Mouse (Mus musculus): ENCODE measurements at regions not wholly inside any gene's neighbourhood (a gene's known extent, or its start where the extent isn't known, plus 50 kb on each side); places are given as distances from the start of the nearest gene placed in this dataset.
A peak's percentile ranks its signal among the peaks of the same experiment; 100 is the strongest.

DNA sequence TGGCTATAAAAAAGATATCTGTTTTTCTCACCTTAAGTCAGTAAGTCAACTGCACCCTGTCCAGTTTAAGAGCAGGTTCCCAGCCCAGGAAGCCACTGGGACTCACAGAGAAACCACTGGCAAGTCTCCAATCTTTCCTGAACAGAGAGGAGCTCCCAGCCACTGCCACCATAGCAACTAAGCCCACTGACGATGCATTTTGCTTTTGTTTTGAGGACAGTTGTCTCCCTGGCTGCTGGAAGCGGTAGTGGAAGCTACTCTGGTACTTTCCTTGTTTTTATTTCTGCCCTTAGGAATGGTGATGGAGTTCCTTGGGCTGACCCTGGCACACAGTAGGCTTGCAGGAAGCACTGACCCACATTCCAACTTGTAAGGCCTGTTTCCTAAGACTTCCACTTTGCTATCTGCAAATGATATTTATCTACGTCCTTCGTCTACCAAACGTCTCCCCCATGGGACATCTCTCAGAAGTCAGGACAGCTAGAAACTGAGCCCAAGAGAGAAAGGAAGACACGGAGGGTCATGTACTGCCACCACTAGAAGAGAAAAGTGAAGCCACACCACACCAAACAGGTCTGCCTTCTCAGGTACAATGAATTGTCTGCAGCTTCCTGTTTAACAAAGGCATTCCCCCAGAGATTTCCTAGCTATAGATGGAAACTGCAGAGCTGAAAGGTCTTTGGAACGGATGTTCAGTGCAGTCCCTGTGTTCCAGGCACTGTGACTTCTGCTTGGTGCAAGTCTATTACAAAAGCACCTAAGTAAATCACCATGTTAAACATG is 125.7 kb upstream of the Fmo9 start:
- DNase-seq (ENCODE audit: extremely low spot score in 1 of 2, low spot score in 1 of 2): no peak

DNA sequence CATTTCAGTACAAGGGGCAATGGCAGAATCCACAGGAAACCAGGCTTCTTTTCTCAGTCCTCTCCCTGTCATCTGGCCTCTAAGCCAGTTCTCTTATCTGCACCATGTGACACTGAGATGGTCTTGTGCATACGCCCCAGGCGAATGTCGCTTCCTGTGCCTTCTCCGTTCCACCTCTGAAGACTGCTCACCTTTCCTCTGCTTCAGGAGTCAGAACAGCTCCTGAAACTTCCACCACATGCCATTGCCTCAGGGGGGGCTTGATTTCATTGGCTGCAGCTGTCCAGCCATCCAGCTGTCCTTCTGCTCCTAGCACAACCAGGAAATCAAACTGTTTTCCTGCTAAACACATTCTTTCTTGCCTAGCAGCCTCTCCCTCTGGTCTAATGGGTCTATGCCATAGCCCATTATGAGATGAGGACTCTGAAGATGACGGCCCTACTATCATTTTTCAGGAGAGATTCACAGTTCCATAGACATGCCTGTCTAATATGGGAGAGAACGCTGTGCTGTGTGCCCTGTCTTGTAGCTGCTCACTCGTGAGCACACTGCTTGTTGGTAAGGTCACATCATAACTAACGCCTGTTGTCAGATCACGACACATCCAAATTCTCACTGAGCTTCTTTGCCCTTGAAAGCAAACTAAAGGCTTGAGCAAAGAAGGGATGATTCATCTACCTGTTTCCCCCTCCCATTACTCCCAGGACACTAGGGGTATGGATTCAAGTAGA is 129.9 kb upstream of the Fmo9 start:
- DNase-seq (ENCODE audit: extremely low spot score in 1 of 2, low spot score in 1 of 2): no peak

DNA sequence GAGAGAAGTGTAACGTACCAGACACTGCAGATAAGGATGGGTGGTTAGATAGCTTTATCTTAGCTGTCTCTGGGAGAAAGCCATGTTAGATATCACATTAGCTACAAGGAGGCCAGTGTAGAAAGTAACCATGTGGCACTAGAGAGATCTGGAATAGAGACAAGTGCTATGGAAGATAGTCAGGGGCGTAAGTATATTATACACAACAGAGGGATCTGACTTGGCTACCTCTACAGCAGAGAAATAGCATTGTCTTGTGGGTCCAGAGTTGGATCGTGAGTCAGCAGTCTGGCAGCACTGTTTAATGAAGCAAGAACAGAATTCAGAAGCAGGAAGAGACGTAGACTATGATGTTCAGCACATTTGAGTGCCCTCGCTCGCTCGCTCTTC is 130.4 kb upstream of the Fmo9 start:
- DNase-seq (ENCODE audit: extremely low spot score in 1 of 2, low spot score in 1 of 2): no peak

DNA sequence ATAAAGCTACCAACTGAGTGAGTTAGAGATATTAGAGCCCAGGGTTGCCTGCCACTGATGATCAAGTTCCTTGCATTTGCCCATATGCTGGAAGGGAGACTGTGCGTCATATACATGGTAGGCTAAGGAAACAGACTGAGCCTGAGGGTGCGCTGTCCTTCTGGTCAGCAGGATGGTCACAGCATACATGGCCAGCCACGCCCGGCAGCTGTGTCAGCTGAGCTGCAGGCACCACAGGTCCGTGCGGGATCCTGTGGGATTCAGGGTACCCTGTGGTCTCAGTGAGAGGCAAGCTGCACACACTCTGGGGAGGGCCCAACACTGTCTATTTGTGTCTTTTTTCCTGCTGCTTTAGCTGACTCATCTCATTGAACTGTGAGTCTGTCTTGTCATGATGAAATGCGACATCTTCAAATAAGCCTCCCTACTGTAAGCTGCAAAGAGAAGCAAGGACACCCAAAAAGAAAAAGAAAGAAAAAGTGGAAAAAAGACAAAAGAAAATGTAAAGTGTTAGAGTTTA is 131.3 kb upstream of the Fmo9 start:
- DNase-seq (ENCODE audit: extremely low spot score in 1 of 2, low spot score in 1 of 2): peak in 1 of 2 experiments; percentile 33

DNA sequence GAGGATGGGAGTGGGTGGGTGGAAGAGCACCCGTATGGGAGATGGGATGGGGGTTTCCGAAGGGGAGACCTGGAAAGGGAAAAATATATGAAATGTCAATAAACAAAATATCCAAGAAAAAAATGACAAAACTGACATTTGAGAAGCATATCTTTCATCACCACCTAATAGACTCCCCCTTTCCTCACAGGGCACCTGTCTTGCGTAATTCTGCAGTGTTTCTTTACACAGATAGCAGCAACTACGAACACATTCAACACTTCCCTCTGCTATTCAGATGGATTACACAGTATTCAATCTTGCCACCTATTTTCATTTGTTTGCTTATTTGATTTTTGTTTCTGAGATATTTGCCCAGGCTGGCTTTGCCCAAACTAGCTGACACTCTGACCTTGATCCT is 136.3 kb upstream of the Fmo9 start:
- no peak for DNase-seq (ENCODE audit: extremely low spot score in 1 of 2, low spot score in 1 of 2)

DNA sequence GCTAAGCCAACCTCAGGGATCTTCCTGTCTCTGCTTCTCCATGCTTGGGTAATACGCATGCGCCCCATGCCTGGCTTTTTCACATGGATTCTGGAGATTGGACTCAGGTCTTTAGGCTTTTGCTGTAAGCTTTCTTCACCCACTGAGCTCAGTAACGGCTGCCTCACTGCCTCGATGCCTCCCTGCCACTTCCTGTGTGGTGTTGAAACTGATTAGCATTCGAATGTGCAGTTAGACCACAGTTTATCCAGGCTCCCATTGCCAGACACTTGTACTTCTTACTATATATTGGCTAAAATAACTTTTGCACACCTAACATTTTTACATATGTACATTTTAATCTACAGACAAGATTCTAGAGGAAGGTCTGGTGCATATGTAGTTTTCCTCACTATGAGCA is 137.0 kb upstream of the Fmo9 start:
- DNase-seq (ENCODE audit: extremely low spot score in 1 of 2, low spot score in 1 of 2): no peak

DNA sequence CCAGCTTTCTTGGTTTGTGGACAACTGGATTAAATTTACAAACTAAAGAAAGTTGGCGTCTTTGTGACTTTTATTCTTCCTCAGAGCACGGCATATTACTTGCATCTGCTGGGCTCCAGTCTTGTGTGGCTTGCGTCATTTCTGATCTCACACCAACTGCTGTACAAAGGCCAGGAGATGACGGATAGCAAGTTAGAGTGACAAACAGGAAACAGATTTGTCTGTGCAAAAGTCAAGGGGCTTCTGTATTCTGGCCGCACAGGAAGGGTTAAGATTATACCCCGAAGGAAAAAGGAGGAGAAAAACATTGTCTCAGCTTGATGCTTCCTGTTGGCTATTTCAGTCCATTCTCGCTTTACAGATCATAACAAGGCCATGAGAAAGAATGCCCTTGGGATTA is 137.8 kb upstream of the Fmo9 start:
- DNase-seq (ENCODE audit: extremely low spot score in 1 of 2, low spot score in 1 of 2): no peak

DNA sequence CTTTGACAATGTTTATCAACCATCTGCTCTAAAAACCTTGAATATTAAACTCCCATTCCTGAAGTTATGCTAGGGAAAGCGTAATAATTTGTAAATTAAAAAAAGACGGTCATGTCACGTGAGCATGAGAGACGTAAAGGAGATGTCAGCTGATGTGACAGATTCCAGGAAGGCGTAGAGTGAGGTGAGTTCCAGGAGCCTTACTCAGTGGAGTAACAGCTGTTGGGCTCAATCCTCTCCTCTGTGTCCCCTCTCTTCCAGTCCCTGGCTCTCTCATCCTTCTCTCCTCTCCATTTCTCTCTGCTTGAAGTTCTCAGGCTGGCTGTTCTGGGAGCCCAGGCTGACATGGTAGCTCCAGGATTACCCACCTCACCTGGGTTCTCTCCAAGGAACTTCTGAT is 138.4 kb upstream of the Fmo9 start:
- DNase-seq (ENCODE audit: extremely low spot score in 1 of 2, low spot score in 1 of 2): no peak

DNA sequence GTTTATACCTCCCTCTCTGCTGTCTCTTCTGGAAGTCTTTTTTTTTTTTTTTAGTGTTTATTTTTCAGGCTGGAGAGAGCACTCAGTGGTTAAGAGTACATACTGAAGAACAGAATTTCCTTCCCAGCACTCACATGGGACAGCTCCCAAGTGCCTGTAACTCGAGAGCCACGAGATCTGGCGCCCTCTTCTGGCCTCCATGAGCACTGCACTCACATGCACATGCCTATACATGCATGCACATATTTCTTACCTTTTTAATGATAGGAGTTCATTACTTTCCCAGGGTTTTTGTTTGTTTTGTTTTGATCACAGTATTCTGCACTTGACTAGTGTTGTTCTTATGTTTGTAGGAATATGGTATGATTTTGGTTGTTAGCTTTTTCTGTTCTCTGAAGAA is 139.5 kb upstream of the Fmo9 start:
- no peak for DNase-seq (ENCODE audit: extremely low spot score in 1 of 2, low spot score in 1 of 2)

DNA sequence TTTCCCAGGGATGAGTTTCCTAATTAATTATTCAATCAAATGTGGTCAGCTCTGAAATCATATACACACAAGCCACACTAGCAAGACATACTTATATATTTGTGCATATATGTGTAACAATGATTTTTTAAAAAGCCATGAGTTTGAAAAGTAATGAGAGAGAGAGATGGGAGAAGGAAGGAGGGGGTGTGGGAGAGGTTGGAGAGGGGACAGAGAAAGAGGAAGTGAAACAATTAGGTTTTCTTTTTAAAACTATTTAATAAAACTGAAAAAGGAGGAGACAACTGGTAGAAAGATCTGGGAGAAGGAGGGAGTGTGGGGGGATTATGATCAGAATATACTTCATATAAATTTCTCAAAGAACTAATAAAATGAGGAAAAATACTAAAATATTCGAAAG is 155.7 kb upstream of the Fmo9 start:
- DNase-seq (ENCODE audit: extremely low spot score in 1 of 2, low spot score in 1 of 2): no peak

DNA sequence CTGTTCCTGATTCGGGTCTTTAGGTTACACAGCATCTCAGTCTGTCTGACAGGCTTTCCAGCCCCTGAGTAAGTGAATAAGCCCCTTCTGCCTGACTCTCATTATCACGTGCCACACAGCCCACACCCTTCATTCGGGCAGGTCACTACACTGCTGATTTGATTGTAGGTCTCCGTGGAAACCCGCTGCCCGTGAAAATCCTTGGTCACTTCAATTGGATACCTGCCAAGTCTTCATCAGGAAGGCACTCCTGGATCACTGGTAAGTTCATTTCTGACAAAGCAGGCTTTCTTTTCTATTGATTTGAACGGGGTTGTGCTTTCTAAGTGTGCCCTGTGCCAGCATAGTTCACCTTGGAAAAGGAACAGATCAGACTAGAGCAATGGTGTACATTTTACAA is 158.2 kb upstream of the Fmo9 start:
- no peak for DNase-seq (ENCODE audit: extremely low spot score in 1 of 2, low spot score in 1 of 2)

DNA sequence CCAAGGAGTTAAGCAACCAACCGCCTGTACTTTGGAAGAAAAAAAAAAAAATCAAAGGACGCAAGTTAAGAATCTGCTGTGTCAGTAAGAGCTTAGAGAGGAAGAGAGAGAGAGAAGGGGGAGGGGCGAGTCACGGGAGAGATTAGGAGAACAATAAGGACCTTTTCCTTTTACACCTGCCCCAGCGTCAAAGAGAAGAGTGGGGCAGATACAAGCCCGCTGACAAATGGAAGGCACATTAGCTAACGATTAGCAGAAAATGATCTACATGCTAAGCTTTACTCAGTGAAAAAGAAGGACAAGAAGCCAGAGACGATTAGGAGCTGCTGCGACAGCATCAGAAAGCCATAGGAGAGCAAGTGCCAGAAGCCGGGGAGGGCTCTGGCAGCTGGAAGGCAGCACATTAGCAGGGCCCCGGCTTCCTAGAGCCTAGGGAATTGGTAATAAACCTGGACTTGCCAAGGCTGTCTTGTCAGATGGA is 157.8 kb upstream of the Fam78b start:
- DNase-seq (ENCODE audit: extremely low spot score in 1 of 2, low spot score in 1 of 2): peak in 1 of 2 experiments; percentile 9

DNA sequence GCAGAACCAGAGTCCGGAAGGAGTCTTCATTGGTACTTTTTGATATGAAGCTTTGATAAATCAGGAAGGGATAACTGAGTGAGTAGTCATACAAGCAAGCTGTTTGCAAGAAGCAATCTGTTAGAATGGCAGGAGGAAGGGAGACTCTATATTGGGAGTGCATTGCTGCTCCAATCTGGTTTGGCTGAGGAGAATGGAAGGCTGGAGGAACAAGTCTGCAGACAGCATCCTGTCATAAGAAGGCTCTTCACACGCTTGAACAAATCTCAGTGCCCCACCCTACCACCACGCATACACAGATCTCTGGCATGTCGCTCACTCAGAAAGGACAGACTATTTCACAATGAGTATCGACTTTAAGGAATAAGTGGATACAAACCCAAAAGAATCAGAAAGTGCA is 154.7 kb upstream of the Fam78b start:
- no peak for DNase-seq (ENCODE audit: extremely low spot score in 1 of 2, low spot score in 1 of 2)

DNA sequence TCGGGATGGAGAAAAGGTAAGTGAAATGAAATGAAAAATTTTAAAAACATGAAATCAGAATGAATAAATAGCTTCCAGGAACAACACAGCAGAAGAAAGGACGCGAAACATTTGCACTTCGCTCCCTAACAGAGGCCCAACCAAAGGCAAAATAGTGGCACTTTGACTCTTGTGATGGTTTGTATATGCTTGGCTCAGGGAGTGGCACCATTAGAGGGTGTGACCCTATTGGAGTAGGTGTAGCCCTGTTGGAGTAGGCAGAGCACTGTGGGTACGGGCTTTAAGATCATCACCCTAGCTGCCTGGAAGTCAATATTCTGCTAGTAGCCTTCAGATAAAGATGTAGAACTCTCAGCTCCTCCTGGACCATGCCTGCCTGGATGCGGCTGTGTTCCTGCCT is 154.0 kb upstream of the Fam78b start:
- no peak for DNase-seq (ENCODE audit: extremely low spot score in 1 of 2, low spot score in 1 of 2)

DNA sequence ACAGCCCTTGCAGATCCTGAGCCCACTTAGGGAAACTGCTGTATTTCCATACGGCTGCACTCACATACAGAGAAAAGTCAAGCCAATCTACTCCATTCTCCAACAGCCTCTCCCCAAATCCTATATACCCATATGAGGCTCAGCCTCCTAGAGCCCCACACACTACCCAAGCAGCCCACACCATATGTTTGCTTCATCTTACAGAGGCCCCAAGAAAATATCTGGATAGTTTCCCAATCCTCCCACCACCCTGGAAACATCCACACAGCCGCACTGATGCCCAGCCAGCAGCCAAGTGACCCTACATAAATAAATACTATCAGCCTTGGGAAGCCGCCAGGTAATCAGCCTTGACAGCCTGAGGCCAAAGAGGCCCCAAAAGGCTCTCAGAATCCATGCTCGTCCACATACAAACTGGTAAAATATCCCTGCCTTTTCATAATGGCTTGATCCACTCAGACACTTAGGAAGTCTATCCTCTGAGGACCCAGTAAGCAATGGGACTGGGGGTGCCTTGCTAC is 153.1 kb upstream of the Fam78b start:
- DNase-seq (ENCODE audit: extremely low spot score in 1 of 2, low spot score in 1 of 2): no peak

DNA sequence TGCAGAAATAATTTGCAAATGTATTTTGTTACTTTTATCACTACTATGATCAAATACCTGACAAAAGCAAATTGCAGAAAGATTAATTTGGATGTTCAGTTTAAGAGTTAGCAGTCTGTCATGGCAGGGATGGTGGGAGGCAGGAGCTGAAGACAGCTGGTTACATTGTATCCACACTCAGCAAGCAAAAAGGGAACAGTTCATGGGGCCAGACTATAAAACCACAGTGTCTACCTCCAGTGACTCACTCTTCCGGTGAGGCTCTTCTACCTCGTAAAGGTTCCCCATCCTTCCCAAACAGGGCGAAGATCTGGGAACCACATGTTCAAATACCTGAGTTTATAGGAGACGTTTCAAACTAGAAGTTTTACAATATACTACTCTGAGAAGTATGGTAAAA is 145.2 kb upstream of the Fam78b start:
- DNase-seq (ENCODE audit: extremely low spot score in 1 of 2, low spot score in 1 of 2): no peak

DNA sequence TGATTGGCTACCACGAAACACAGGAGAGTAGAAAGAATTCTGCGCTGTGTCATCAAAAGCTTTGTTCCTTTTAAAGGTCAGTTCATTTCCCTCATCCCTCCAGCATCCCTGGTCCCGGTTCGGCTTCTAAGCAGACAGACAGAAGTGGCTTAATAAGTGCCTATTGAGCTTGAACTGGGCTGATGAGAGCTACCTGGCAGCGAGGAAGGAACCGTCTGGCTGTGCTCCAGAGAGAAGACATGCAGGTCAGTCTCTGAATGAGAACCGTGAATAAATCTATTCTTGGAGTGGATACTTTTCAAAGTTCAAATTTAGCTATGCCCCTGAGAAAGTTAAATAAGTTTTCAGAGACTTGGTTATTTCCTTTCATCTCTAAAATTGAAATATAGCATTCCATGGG is 135.0 kb upstream of the Fam78b start:
- no peak for DNase-seq (ENCODE audit: extremely low spot score in 1 of 2, low spot score in 1 of 2)

DNA sequence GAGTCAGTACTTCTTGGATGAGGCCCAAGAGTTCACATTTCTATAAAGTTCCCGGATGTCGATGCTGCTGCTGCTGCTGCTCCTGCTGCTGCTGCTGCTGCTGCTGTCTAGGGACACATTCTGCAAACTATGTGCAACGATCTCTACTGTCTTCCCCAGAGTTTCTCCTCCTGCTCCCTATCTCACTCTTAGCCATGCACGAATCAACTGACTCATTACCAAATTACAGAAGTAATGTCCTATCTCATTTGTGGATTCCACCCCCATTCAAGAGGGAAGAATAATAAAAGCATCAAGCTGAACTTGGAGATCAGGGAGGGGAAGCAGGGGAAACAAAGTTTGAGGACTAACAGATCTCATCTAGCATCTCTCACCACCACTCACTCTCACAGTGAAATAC is 130.0 kb upstream of the Fam78b start:
- no peak for DNase-seq (ENCODE audit: extremely low spot score in 1 of 2, low spot score in 1 of 2)

DNA sequence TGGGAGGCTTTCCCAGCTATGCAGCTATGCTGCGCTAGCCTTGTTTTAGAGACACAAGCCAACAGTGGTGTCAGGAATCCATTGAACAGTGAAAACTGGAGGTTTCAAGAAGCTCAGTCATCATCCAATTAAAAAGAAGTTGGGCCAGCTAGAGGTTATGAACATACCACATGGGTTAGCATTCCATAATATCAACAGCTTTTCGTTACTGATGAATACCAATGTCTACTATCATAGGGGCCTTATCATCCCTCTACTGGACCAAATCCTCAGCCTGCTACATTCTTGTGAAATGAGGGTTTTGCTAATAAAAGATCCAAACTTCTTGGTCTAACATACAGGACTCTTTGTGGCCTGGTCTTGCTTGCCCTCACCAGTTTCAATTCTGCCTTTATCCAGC is 124.8 kb upstream of the Fam78b start:
- DNase-seq (ENCODE audit: extremely low spot score in 1 of 2, low spot score in 1 of 2): no peak

DNA sequence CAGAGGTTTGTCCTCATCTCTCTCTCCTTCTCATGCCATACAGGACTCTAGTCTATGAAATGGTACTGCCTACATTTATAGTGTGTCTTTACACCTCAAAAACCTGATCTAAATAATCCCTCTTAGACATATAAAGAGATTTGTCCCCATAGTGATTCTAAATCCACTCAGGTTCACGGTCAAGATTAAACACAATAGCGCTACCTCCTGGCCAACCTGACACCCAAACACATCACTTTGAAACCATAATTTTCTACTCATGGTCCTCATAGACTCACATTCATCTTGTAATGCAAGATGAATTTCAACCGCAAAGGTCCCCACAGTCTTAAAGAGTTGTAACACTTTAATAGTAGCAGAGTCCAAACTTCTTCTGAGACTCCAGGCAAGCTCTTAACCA is 118.0 kb upstream of the Fam78b start:
- DNase-seq (ENCODE audit: extremely low spot score in 1 of 2, low spot score in 1 of 2): no peak

DNA sequence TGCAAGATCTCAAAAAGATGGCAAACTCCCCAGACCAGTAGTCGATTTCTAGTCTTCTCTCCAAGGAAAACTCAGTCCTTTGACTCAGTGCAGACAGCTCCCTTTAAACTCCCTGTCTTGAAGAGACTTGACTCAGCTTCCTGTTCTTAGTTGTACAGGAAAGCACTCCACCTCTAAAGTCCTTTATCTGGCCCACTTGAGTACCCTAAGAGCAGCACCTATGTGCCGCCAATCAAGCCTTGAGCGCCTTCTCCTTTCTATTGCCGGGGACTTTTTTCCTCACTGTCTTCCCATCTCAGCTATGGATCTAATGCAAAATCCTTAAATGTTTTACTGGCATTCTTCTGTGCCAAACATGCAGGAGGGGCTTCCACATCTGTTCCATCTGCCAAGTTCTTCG is 105.3 kb upstream of the Fam78b start:
- DNase-seq (ENCODE audit: extremely low spot score in 1 of 2, low spot score in 1 of 2): no peak

DNA sequence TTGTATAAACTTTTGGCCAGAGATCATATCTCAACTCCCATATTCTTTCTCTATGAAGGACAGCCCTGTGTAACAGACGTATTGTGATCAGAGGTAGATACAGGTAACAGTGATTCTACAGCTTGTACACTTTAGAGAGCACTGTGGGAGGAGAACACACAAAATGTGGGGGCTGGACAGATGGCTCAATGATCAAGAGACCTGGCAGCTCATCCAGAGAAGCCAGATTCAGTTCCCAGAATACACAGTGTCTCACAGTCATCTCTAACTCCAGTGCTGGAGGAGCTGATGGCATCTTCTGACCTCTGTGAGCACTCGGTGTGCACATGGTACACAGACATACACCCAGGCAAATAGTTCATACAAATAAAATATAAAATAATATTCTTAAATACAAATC is 102.5 kb upstream of the Fam78b start:
- DNase-seq (ENCODE audit: extremely low spot score in 1 of 2, low spot score in 1 of 2): no peak

All from frontal cortex, adult 2 months (tissue).